Mouse (Mus musculus) embryonic facial prominence, embryonic 15.5 days (tissue): Measurements from ENCODE around the gene Abr. TPM values are rescaled to one million over a fixed set of nuclear protein-coding genes. Genes with fewer than 3 reads are reported as not detected.

Source experiments
- ATAC-seq: fragments of 200-750 bp; cut with Nextera tagmentation; 2 replicates; pipeline ENCODE4 v1.8.0; 2017; ENCODE audit warnings: low read depth, moderate TSS enrichment; ENCODE audit not compliant: insufficient number of reproducible peaks, low FRiP score, low TSS enrichment
- H3K27ac ChIP-seq: fragments of 300-500 bp; sonication (generic); replicated peaks from 2 replicates; pipeline ENCODE4 v1.5.1; 2015; ENCODE audit warnings: mild to moderate bottlenecking, inconsistent platforms
- H3K27me3 ChIP-seq: fragments of 300-500 bp; sonication (generic); 2 replicates; pipeline ENCODE4 v1.6.1; 2015; ENCODE audit warnings: inconsistent platforms
- H3K36me3 ChIP-seq: fragments of 300-500 bp; sonication (generic); 2 replicates; pipeline ENCODE4 v1.6.1; 2015; ENCODE audit warnings: mild to moderate bottlenecking, inconsistent platforms
- H3K4me1 ChIP-seq: fragments of 300-500 bp; sonication (generic); 2 replicates; pipeline ENCODE4 v1.6.1; 2015; ENCODE audit warnings: inconsistent platforms
- H3K4me2 ChIP-seq: fragments of 300-500 bp; sonication (generic); replicated peaks from 2 replicates; pipeline ENCODE4 v1.6.1; 2015; ENCODE audit warnings: mild to moderate bottlenecking, inconsistent platforms
- H3K4me3 ChIP-seq: fragments of 300-500 bp; sonication (generic); replicated peaks from 2 replicates; pipeline ENCODE4 v1.5.1; 2015; ENCODE audit warnings: mild to moderate bottlenecking, inconsistent platforms
- H3K9ac ChIP-seq: fragments of 300-500 bp; sonication (generic); 2 replicates; pipeline ENCODE4 v1.6.1; 2015; ENCODE audit warnings: inconsistent platforms
- H3K9me3 ChIP-seq: fragments of 300-500 bp; sonication (generic); replicated peaks from 2 replicates; pipeline ENCODE4 v1.6.1; 2016; ENCODE audit warnings: inconsistent platforms
- WGBS: fragments of 180-500 bp; shearing (Covaris S2); methylation state at CpG from one replicate; pipeline ENCODE4 v1.1.7; 2015; 5-methylcytosine and 5-hydroxymethylcytosine counted together
- polyA plus RNA-seq: library from polyadenylated mRNA; unstranded; fragments of >200 nt; fragmentation: Nextera tagmentation; extraction: Ambion mirVana; gene quantifications from 2 replicates; pipeline ENCODE4 v1.2.1, GENCODE M21; 2015

The Abr gene
- polyA plus RNA-seq, 1 experiment from 2014 or later, result 42.6 TPM

DNA sequence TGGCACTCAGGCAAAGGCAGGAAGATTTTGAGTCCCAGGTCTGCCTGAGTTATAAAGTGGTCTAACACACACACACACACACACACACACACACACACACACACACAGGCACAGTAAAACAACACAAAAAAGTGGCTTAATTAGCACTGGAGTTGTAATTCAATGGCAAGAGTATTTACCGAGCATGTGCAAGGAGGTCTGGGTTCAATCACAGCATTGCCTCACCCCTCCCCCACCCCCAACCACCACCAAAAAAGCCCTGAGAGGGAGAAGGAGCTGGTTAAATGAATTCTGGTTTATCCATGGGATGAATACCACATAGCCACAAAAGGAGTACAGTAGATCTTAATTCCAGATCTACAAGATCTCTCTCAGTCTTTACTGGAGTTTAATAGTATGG, 122.1 kb downstream of the Abr start:
- ATAC-seq, result no peak
- Histone ChIP-seq H3K4me1 (peaks cover 37% of the 10 kb centered on the region), H3K27me3 (no peaks in the 10 kb centered on the region), H3K9ac (no peak overlapping the region), H3K36me3 (no peaks in the 10 kb centered on the region), H3K27ac (no peak overlapping the region), H3K9me3 (no peaks in the 10 kb centered on the region), H3K4me3 (no peak overlapping the region), H3K4me2 (no peak overlapping the region)
- 10% methylated on average over 1 of the region's 1 CpGs for WGBS

DNA sequence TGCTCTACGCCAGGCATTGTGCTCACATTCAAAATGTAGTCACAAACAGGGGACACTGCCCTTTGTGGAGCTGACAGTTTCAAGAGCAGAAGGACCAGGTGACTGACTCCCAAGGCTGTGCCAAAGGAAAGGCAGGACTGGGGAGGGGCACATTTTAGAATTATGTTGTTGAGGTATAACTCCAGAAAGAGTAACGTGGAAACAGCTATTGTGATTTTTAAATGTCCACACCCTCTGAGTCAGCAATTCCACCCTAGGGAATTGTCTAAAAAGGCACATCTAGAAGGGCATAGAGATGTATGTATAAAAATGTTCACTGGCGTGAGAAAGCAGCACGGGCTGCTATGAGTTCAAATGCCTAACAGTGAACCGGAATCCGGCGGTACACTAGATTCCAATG, 122.5 kb downstream of the Abr start:
- H3K4me1 ChIP-seq, result peaks cover 38% of the 10 kb centered on the region
- WGBS, result 60% methylated on average over 7 of the region's 7 CpGs
- no peak overlapping the region for H3K27ac ChIP-seq

DNA sequence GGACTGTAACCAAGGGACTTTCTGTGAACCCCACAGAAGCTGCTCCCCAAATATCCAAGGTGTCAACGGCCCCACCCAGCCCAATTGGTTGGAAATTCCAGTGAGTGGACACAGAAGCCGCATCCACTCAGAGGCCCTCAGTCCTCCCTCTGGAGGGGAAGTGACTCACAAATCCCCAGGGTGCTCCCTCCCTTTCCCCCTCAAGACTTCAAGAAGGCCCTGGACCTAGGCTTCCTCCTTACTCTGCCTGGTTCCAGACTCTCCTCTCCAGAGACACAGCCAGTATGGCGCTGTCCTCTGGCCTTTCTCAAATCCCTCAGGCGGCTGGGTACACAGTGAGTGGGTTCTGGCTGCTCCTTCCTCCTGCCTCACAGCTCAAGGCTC, 124.4 kb downstream of the Abr start:
- 77% methylated on average over 4 of the region's 4 CpGs for WGBS
- peaks cover 54% of the 10 kb centered on the region for H3K4me1 ChIP-seq
- no peak for ATAC-seq
- no peaks in the 10 kb centered on the region for H3K27me3 ChIP-seq
- H3K4me3 ChIP-seq, result no peak overlapping the region
- no peak overlapping the region for H3K4me2 ChIP-seq
- H3K9ac ChIP-seq, result no peak overlapping the region
- H3K36me3 ChIP-seq, result no peaks in the 10 kb centered on the region
- no peaks in the 10 kb centered on the region for H3K9me3 ChIP-seq
- 0 out of 2 replicates have a peak overlapping the region, but pooled peaks have one; percentile 34 for H3K27ac ChIP-seq

More for the DNA sequence above, 122.5 kb downstream of the Abr start:
- Histone ChIP-seq H3K27me3 (no peaks in the 10 kb centered on the region), H3K9ac (no peak overlapping the region), H3K36me3 (no peaks in the 10 kb centered on the region), H3K4me2 (no peak overlapping the region), H3K9me3 (no peaks in the 10 kb centered on the region), H3K4me3 (no peak overlapping the region)
- no peak for ATAC-seq

DNA sequence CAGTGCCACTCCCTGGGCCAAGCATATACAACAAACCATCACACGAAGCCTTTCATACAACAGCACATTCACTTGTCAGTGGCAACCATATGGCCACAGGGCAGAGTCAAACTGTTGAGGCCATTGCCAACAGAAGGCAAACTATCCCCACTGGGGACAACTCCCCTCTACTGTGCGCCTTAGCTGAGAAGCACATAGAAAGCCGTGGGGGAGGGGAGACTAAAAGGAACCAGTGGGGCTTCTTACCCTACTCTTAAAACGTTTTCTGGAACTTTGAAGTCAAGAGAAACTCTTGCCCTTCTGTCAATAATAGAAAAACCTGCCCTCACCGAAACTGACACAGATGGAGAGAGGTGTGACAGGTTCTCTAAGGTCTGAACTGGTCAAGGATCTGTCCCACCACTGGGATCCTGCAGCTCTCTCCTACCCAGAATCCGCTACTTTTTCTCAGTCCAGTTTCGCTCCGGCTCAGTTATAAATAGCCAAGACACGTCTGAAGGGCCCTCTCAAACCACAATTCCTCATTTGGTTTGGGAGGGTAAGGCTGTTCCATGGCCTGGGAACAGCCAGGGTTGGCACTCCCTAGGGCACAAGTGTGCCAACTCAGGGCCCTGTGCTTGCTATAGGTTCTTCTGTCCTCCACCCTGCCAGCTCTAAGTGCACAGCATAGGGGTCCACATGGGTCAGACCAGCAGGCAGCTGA, 124.9 kb downstream of the Abr start:
- H3K4me3 ChIP-seq, result no peak overlapping the region
- 69% methylated on average over 9 of the region's 9 CpGs for WGBS
- no peaks in the 10 kb centered on the region for H3K9me3 ChIP-seq
- no peaks in the 10 kb centered on the region for H3K27me3 ChIP-seq
- H3K4me2 ChIP-seq, result no peak overlapping the region
- peaks cover 59% of the 10 kb centered on the region for H3K4me1 ChIP-seq
- no peak for ATAC-seq
- 0 out of 2 replicates have a peak overlapping the region, but pooled peaks have one; percentile 34 for H3K27ac ChIP-seq
- H3K36me3 ChIP-seq, result no peaks in the 10 kb centered on the region
- H3K9ac ChIP-seq, result no peak overlapping the region

DNA sequence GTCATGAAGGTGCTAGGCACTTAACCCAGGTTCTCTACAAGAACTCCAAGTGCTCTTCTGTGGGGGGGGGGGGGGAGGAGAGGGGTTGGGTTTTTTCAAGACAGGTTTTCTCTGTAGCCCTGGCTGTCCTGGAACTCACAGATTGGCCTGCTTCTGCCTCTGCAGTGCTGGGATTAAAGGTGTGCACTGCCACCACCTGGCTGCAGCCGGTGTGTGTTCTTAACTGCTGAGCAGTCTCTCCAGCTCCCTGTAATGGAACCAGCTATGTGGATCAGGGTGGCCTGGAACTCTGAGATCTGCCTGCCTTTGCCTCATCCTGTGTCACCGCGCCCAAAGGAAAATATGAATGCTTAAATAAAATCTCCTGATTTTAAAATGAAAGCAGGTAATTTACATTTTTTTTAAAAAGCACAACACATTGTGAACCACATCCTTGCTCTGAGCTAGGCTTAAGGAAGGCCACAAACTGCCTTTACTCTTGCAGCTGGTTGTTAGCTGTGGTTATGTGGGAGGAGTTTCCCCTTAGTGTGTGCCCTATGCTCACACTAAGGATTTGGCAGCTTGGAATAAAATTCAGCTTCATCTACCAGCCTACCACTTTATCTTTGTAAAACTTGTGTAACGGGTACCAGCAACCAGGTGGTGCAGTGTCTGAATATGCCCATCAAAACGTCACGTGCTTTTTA, 125.9 kb downstream of the Abr start:
- H3K27me3 ChIP-seq, result no peaks in the 10 kb centered on the region
- H3K4me1 ChIP-seq, result peaks cover 67% of the 10 kb centered on the region
- H3K27ac ChIP-seq, result peak overlapping the region; percentile 98
- H3K4me3 ChIP-seq, result no peak overlapping the region
- no peak overlapping the region for H3K9ac ChIP-seq
- H3K9me3 ChIP-seq, result no peaks in the 10 kb centered on the region
- H3K4me2 ChIP-seq, result no peak overlapping the region
- H3K36me3 ChIP-seq, result no peaks in the 10 kb centered on the region
- no peak for ATAC-seq
- 64% methylated on average over 6 of the region's 6 CpGs for WGBS

DNA sequence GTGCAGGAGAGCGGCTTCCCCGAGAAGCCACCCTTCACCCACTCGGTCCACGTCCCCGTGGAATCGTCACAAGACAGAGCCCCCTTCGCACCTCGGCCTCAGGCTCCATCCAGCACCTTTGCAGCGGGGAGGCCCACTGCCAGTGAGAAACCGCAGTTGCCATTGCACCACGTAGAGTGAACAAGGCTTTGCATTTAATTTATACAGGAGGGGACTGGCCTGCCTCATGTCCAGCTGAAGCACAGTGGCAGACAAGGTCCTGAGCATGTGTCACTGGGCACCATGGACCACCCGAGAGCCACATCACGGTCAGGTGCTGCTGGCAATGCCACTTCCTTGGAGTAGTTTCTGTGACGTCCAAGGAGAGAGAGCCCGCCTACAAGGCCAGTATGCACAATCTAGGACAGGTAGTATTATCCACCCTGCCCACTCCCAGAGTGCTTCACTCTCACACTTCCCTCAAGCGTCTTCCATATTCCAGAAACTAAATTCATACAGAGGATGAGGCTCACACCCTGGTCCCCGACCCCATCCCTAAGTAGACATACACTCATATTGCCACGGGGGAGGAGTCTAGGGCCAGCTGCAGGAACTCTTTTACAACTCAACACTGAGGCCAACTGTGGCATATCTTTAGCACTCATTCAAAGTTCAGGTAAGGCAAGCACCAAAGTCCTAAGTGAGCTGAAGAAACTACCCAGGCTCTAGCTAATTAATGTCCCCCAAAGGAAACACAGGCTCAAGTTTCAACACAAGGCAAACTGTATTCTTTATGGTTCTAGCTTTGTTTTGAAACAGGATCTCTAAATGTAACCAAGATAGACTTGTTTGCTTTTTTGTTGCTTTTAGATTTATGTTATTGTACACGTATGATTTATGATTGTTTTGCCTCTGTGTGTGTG, 126.7 kb downstream of the Abr start:
- no peaks in the 10 kb centered on the region for H3K27me3 ChIP-seq
- peak overlapping the region; percentile 66 for H3K9ac ChIP-seq
- H3K9me3 ChIP-seq, result no peaks in the 10 kb centered on the region
- ATAC-seq, result no peak
- H3K36me3 ChIP-seq, result no peaks in the 10 kb centered on the region
- peak overlapping the region; percentile 72 for H3K4me3 ChIP-seq
- H3K27ac ChIP-seq, result peak overlapping the region; percentile 98
- H3K4me2 ChIP-seq, result peak overlapping the region; percentile 83
- H3K4me1 ChIP-seq, result peaks cover 72% of the 10 kb centered on the region
- 14% methylated on average over 19 of the region's 19 CpGs for WGBS

DNA sequence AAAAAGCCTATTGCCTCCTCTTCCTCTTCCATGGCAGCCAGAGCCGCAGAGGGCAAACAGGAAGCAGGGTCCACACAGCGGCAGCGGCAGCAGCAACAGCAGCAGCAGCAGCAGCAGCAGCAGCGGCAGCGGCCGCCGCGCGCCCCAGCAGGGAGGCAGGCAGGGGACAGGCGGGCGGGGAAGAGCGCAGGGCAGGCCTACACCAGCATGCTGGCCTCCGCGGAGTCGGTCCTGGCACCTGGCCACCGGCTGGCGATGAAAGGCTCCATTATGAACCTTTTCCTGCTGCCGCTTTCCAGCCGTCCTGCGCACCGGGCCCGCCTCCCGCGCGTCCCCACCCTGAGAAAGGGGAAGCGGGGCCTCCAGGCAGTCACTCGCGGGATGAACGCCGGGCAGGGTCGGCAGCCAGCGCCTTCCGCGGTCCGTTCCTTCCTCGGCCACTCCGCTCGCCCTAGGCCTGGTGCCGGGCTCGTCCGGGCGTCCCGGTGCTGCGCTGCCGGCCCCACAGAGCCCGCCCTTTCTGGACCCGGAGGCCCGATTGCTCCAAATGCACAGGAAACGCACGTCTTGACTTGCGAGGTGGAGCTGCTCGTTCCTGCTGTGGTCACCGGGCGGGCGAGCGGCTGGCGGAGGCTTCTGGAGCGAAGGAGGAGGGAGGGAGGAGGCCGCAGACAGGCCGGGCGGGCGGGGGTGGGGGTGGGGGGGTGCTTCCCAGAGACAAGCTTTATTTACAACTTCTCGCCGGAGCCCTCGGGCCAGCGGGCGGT, 127.6 kb downstream of the Abr start:
- under 1% methylated on average over 56 of the region's 67 CpGs for WGBS
- peaks cover 71% of the 10 kb centered on the region for H3K4me1 ChIP-seq

DNA sequence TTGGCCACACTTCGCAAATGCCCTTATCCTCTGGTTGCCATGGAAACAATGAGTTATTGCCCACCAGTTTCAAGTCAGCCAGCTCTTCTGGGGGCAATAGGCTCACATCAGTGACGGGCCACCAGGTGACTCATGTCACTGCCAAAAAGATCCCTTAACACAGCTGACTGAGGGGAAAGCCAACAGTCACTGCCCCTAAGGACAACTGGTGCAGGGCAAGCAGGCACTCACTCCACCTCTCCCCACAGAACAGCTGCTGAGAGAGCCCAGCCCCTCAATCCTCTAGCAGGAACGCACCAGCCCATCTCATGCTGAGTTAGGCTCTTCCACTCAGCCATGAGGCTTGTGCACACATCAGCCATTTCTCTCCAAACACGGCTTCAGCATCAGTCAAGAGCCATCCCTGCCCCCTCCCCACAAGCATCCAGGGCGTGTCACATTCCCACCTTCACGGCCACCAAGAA, 128.3 kb downstream of the Abr start:
- WGBS, result 8% methylated on average over 6 of the region's 6 CpGs
- peak overlapping the region; percentile 83 for H3K4me2 ChIP-seq
- H3K27me3 ChIP-seq, result no peaks in the 10 kb centered on the region
- H3K36me3 ChIP-seq, result no peaks in the 10 kb centered on the region
- peak overlapping the region; percentile 66; the same call in 1 of the 2 replicates for H3K9ac ChIP-seq
- H3K9me3 ChIP-seq, result no peaks in the 10 kb centered on the region
- ATAC-seq, result peak; percentile 45
- peaks cover 73% of the 10 kb centered on the region for H3K4me1 ChIP-seq
- H3K4me3 ChIP-seq, result peak overlapping the region; percentile 72
- H3K27ac ChIP-seq, result peak overlapping the region; percentile 98

More for the DNA sequence above, 127.6 kb downstream of the Abr start:
- H3K36me3 ChIP-seq, result no peaks in the 10 kb centered on the region
- H3K27me3 ChIP-seq, result no peaks in the 10 kb centered on the region
- ATAC-seq, result peak; percentile 74
- peak overlapping the region; percentile 98 for H3K27ac ChIP-seq
- peak overlapping the region; percentile 72 for H3K4me3 ChIP-seq
- H3K4me2 ChIP-seq, result peak overlapping the region; percentile 83
- peak overlapping the region; percentile 66 for H3K9ac ChIP-seq
- no peaks in the 10 kb centered on the region for H3K9me3 ChIP-seq

DNA sequence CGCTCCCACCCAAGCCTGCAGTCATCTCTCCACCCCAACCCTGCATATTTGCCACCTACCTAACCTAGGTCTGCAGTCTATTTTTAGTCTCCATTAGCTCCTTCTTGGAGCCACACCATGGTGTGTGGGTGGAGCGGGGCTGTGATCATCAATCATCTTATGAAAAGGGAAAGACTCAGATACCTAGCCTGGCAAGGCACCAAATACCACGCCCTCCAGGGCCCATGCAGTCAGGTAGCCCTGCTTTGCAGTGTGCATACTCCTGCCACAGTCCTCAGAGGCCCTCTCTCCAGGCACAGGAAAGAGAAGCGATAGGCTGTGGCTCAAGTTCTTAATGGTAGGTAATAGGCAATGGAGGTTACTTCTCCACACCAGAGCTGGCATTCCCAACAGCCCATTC, 128.9 kb downstream of the Abr start:
- 66% methylated on average over 4 of the region's 4 CpGs for WGBS
- H3K27me3 ChIP-seq, result no peaks in the 10 kb centered on the region
- no peaks in the 10 kb centered on the region for H3K9me3 ChIP-seq
- peak overlapping the region; percentile 83 for H3K4me2 ChIP-seq
- H3K4me3 ChIP-seq, result peak overlapping the region; percentile 72
- no peak for ATAC-seq
- H3K27ac ChIP-seq, result peak overlapping the region; percentile 98; the same call in 1 of the 2 replicates
- H3K36me3 ChIP-seq, result no peaks in the 10 kb centered on the region
- peaks cover 70% of the 10 kb centered on the region for H3K4me1 ChIP-seq
- H3K9ac ChIP-seq, result no peak overlapping the region

DNA sequence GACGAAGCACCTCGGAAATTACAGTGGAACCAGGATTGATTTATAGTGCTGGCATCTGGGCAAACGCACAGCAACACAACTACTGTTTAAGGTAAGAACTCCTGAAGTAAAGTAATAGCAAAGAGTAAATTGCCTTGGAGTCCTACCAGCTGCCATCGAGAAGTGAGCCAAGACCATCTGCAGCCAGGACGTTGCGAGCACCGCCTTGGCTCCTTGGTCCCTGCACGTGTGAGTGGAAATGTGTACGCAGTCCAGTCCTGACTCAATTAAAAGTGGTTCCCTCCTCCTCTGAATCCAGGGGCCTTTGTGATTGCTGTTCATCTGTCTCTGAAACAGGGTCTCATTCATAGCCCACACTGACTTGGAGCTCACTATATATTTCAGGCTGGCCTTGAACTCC, 130.3 kb downstream of the Abr start:
- H3K4me3 ChIP-seq, result no peak overlapping the region
- peaks cover 60% of the 10 kb centered on the region for H3K4me1 ChIP-seq
- 68% methylated on average over 9 of the region's 9 CpGs for WGBS

More for the DNA sequence above, 130.3 kb downstream of the Abr start:
- ATAC-seq, result no peak
- Histone ChIP-seq H3K9me3 (no peaks in the 10 kb centered on the region), H3K27ac (no peak overlapping the region), H3K36me3 (no peaks in the 10 kb centered on the region), H3K4me2 (no peak overlapping the region), H3K27me3 (no peaks in the 10 kb centered on the region), H3K9ac (no peak overlapping the region)
